Mouse (Mus musculus): ENCODE measurements around the gene Fryl.
A peak's percentile ranks its signal among the peaks of the same experiment; 100 is the strongest.

Fryl gene

GRCm38 (mm10) chr5:73218065-73218464, 38.4 kb downstream of the Fryl start:
- no peak for DNase-seq

GRCm38 (mm10) chr5:73217116-73217515, 39.3 kb downstream of the Fryl start:
- no peak for DNase-seq

- no peak for DNase-seq
These were observed 40.4 kb downstream of the Fryl start for GRCm38 (mm10) chr5:73216014-73216413.

GRCm38 (mm10) chr5:73212446-73212845, 44.0 kb downstream of the Fryl start:
- DNase-seq = no peak

GRCm38 (mm10) chr5:73211961-73212360, 44.5 kb downstream of the Fryl start:
- DNase-seq = no peak

GRCm38 (mm10) chr5:73210971-73211315, 45.5 kb downstream of the Fryl start:
- DNase-seq = no peak

- no peak for DNase-seq
These were observed 46.1 kb downstream of the Fryl start for GRCm38 (mm10) chr5:73210127-73210970.

GRCm38 (mm10) chr5:73209201-73210096, 47.0 kb downstream of the Fryl start:
- peak; percentile 53 to 59 for DNase-seq

- peak in 1 of 2 experiments; percentile 14 for DNase-seq
These were observed 47.8 kb downstream of the Fryl start for GRCm38 (mm10) chr5:73208645-73209044.

- peak in 1 of 2 experiments; percentile 22 for DNase-seq
These were observed 49.7 kb downstream of the Fryl start for GRCm38 (mm10) chr5:73206722-73207121.

- no peak for DNase-seq
These were observed 50.3 kb downstream of the Fryl start for GRCm38 (mm10) chr5:73205996-73206629.

GRCm38 (mm10) chr5:73205050-73205449, 51.4 kb downstream of the Fryl start:
- no peak for DNase-seq

GRCm38 (mm10) chr5:73202498-73202897, 53.9 kb downstream of the Fryl start:
- DNase-seq = no peak

GRCm38 (mm10) chr5:73202077-73202476, 54.3 kb downstream of the Fryl start:
- DNase-seq = no peak

GRCm38 (mm10) chr5:73200387-73201384, 55.7 kb downstream of the Fryl start:
- DNase-seq = no peak

- no peak for DNase-seq
These were observed 56.8 kb downstream of the Fryl start for GRCm38 (mm10) chr5:73199586-73199985.

- no peak for DNase-seq
These were observed 57.7 kb downstream of the Fryl start for GRCm38 (mm10) chr5:73198690-73199089.

GRCm38 (mm10) chr5:73197796-73198195, 58.6 kb downstream of the Fryl start:
- no peak for DNase-seq

GRCm38 (mm10) chr5:73194740-73195139, 61.7 kb downstream of the Fryl start:
- DNase-seq = no peak

- DNase-seq = no peak
These were observed 62.3 kb downstream of the Fryl start for GRCm38 (mm10) chr5:73194083-73194570.

- DNase-seq = no peak
These were observed 62.8 kb downstream of the Fryl start for GRCm38 (mm10) chr5:73193627-73194026.
